Mouse (Mus musculus) gastrocnemius, postnatal 10 days (tissue): Measurements from ENCODE around the gene Mef2b. TPM values are rescaled to one million over a fixed set of nuclear protein-coding genes. Genes with fewer than 3 reads are reported as not detected.
"Not testable (repeated sequence)": the region's sequence is repeated elsewhere in the genome, so short reads cannot be mapped to it uniquely, and the experiment has no call there.

ENCODE experiments used
- DNase-seq: peaks from one replicate; pipeline ENCODE4 v3.0.0; 2021; ENCODE audit warnings: mixed read lengths
- total RNA-seq, 2 experiments: library from RNA; stranded (reverse); gene quantifications; 2 replicates each; pipeline ENCODE4 v1.2.3; 2021

Gene Mef2b
- total RNA-seq, 2 experiments from 2014 or later: 0.35 to 0.45 TPM

- DNase-seq: no peak
Observed at GRCm38 (mm10) chr8:70179082-70179481, 39.6 kb downstream of the Mef2b start.

DNA sequence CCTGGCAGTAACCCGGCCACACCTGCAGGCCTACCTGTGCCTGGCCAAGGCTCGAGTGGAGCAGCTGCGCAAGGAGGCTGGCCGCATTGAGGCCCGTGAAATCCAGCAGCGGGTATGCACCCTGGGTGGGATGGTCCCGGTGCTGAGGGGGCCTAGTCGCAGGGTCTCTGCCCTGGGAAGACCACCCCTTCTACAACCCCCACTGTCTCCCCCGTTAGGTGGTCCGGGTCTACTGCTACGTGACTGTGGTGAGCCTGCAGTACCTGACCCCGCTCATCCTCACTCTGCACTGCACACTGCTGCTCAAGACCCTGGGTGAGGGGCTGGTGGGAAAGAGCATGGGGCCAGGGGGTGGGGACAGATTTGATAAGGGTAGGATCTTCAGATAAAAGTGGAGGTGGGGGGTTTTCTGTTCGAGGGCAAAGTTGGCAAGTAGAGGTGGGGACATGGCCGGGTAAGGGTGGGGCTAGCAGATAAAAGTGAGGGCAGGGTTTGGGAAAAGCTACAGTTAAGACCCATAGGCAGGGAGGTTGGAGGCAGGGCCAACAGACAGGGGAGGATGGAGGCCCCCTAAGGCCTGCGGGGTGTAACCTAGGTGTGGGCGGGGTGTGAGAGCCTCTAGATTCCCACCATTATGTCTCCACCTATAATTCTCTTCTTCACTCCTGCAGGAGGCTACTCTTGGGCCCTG lies 41.8 kb downstream of the Mef2b start:
- no peak for DNase-seq

DNA sequence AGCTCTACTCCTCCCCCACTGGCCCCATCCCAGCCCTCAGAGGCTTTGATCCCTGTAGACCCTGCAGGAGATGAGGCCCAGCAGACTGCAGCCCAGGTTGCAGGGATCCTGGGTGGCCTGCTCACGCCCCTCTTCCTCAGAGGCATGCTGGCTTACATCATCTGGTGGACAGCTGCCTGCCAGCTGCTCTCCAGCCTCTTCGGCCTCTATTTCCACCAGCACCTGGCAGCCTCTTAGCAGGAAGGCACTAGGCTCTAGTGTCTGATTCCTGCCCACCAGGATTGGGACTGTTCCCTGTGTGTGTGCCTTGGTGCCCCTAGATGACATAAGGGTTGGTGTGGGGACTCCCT lies 42.4 kb downstream of the Mef2b start:
- no peak for DNase-seq

GRCm38 (mm10) chr8:70183194-70183593 lies 43.7 kb downstream of the Mef2b start:
- no peak for DNase-seq

- DNase-seq: no peak
Observed at GRCm38 (mm10) chr8:70188707-70189106, 49.2 kb downstream of the Mef2b start.

GRCm38 (mm10) chr8:70193238-70193637 lies 53.7 kb downstream of the Mef2b start:
- no peak for DNase-seq

DNA sequence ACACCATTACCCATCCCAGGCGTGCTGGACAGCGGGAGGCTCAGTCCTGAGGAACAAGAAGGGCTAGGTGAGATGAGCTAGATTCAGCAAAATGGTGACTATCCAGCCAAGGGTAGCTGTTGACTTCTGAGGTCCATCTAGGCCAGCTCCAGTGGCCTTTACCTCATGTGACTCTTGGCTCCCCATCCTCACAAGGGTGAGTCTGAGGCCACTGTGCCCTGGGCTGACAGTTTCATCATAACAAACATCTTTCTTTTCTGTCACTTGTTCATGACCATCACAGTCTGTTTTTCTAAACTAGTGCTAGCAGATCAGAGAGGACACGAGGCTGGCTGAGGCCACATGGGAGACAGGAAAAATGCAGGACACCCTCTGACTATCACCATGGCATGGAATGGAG lies 54.7 kb downstream of the Mef2b start:
- no peak for DNase-seq

GRCm38 (mm10) chr8:70195762-70196161 lies 56.3 kb downstream of the Mef2b start:
- DNase-seq: no peak

DNA sequence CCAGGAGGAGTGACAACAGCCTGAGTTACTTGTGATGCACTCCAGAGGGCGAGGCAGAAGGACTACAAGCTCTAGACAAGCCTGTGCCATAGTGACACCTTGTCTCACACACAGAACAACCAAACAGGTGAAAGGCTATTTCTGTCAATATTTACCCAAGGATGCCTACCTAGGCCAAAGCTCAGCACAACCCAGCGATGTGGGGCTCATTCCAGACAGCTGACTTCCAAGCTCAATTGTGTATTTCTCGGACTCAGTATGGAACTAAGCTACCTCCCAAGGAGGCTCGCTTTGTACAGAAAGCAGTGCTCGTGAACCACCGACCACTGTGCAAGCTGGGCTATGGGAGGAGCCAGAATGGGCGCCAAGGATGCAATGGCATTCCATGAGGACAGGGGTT lies 58.1 kb downstream of the Mef2b start:
- no peak for DNase-seq

DNA sequence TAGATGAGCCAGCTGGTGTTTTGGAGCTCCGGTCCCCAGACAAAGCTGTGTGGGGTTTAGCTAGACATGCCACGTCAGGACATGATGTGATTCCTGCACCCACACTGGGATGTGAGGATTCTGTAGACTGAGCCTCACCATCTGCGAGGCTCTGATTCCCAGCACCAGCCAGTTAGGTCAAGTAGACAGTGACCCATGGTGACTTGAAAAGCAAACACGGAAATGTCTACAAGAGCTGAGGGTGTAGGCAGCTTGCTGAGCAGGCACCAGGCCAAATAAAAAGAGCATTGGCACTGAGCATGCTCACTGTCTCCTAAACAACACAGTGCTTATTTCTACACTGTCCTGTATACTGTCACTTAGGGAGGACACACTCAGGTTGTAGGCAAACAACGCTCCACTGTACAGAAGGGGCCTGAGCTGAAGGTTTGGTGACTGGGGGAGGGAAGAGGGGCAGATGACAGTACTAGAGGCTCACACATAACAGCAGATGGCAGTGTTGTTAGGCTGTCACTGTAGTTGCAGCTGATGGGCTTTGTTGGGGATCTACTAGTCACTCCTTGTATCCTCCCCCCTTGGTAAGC lies 60.7 kb downstream of the Mef2b start:
- DNase-seq: no peak

DNA sequence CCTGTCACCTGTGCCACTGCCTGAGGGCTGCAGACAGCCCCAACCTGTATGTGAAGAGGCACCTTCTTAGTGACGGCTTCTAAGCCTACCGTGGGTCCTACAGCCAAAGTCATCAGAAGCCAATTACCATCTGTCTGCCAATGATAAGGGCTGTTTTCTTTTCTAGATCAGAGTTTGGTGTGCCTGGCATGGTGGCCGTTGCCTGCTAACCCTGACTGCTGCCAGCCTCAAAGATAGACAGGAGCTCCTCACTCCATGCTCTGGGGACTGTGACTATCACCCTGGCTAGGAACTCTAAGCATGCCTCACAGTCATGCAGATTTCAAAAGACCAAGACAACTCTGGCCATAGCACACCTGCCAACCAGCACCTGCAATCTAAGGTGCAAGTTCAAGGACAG lies 61.9 kb downstream of the Mef2b start:
- no peak for DNase-seq

- no peak for DNase-seq
Observed at GRCm38 (mm10) chr8:70203072-70203471, 63.6 kb downstream of the Mef2b start.

- no peak for DNase-seq
Observed at GRCm38 (mm10) chr8:70204757-70205156, 65.2 kb downstream of the Mef2b start.

DNA sequence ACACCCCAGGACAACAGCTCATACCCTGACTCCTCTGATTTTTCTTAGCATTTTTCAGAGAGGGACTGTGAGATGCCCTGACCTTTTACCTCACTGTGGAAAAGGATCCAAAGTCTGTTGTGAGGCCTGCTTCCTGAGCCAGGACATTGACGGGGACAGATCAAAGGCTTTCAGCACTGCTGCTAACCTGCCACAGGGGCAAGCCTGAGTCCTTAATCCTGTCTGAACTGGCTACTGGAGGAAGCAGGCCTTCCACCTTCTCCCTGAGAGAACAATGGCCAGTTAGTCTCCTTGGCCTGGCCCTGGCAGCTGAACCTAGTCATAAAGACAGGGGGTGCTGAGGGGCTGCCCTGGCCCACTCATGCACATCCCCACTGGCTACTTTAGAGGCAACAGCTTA lies 68.6 kb downstream of the Mef2b start:
- DNase-seq: no peak

GRCm38 (mm10) chr8:70210538-70210937 lies 71.0 kb downstream of the Mef2b start:
- no peak for DNase-seq

- no peak for DNase-seq
Observed at GRCm38 (mm10) chr8:70211275-70211674, 71.8 kb downstream of the Mef2b start.

- no peak for DNase-seq
Observed at GRCm38 (mm10) chr8:70211726-70212111, 72.2 kb downstream of the Mef2b start.

GRCm38 (mm10) chr8:70212112-70213055 lies 72.9 kb downstream of the Mef2b start, which contains the start of gene Slc25a42:
Gene Slc25a42 (minus strand): TSS chr8:70212305.
- peak; percentile 91 for DNase-seq

GRCm38 (mm10) chr8:70214411-70214810 lies 74.9 kb downstream of the Mef2b start:
- no peak for DNase-seq

DNA sequence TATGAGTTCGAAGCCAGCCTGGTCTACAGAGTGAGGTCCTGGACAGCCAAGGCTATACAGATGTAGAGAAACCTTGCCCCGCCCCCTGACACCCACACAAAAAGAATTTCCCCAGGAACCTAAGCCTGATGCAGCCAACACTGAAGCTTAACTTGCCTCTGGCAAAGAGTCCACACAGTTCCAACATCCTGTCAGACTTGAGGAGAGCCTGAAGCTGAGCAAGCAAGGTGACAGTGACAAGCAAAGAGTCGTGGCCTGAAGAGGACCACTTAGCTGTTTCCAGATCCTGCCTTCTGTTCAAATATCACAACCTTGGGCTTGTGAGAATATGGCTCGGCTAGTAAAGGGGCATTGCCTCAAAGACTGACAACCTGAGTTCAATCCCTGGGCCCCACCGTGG lies 75.6 kb downstream of the Mef2b start:
- DNase-seq: no peak

DNA sequence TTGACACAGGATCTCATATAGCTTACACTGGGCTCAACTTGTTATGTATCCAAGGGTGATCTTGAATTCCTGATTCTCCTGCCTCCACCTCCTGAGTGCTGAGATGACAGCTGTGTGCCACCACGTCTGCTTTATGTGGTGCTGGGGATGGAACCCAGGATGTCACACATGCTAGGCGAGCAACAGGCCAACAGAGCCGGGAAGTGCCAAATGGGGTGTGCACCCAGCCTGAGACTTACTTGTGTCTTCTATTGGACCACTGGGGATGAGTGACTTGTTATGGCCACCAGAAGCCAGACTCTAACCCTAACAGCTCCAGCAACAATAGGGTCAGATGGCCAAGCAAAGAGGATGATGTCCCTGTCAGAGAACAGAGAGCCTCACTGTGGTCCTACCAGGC lies 76.7 kb downstream of the Mef2b start:
- DNase-seq: not testable (repeated sequence)

GRCm38 (mm10) chr8:70216566-70216965 lies 77.1 kb downstream of the Mef2b start:
- peak; percentile 80 for DNase-seq
